Mouse (Mus musculus) megakaryocyte, embryonic 14.5 days (primary cell): ENCODE data around the gene Gm49661. TPM values are rescaled to one million over a fixed set of nuclear protein-coding genes. Genes with fewer than 3 reads are reported as not detected.

Experiments used
- H3K27me3 ChIP-seq: replicated peaks from 2 replicates; pipeline ENCODE3; 2012; ENCODE audit warnings: inconsistent platforms
- H3K36me3 ChIP-seq: replicated peaks from 2 replicates; pipeline ENCODE3; 2012; ENCODE audit warnings: low read length, inconsistent platforms, mixed read lengths
- H3K4me1 ChIP-seq: 2 replicates; pipeline ENCODE4 v1.6.1; 2012; ENCODE audit warnings: inconsistent platforms
- H3K4me3 ChIP-seq: replicated peaks from 2 replicates; pipeline ENCODE3; 2012; ENCODE audit warnings: moderate library complexity, mild to moderate bottlenecking, inconsistent platforms
- H3K9me3 ChIP-seq: 2 replicates; pipeline ENCODE4 v1.6.1; 2012; ENCODE audit warnings: inconsistent platforms
- FLI1 ChIP-seq: IDR thresholded peaks from 2 replicates; pipeline ENCODE4 v1.6.1; 2012; ENCODE audit warnings: low read length, inconsistent platforms, mixed read lengths
- GATA1 ChIP-seq: IDR thresholded peaks from 3 replicates; pipeline ENCODE4 v1.6.1; 2012; ENCODE audit warnings: mixed read lengths, low read length, inconsistent platforms, borderline replicate concordance
- polyA plus RNA-seq: library from polyadenylated mRNA; stranded (reverse); fragments of >175 nt; gene quantifications from 2 replicates; pipeline ENCODE4 v1.2.3, GENCODE M21; 2012; ENCODE audit warnings: low replicate concordance; ENCODE audit not compliant: insufficient read depth

Gm49661 gene
- not detected in 2 replicates for polyA plus RNA-seq

GRCm38 (mm10) chr8:84969241-84970134, at the start of gene Gm49661, which contains the start of the genes Prdx2 and Rnaseh2a:
Gene Gm49661 (minus strand): TSS chr8:84969433.
Gene Prdx2 (plus strand): TSS chr8:84969587.
Gene Rnaseh2a (minus strand): TSS chr8:84969767.
- Histone ChIP-seq H3K4me3 (peak within 1 kb of the TSS; percentile 93), H3K9me3 (no peaks in the 10 kb centered on the region), H3K36me3 (peaks cover 37% of the 10 kb centered on the region), H3K4me1 (peaks cover 90% of the 10 kb centered on the region), H3K27me3 (no peaks in the 10 kb centered on the region)
- TF ChIP-seq GATA1 (no peak), FLI1 (no peak)

- TF ChIP-seq GATA1 (no peak), FLI1 (no peak)
- Histone ChIP-seq H3K4me1 (peaks cover 15% of the 10 kb centered on the region), H3K4me3 (no peak overlapping the region), H3K27me3 (peaks cover 30% of the 10 kb centered on the region), H3K9me3 (no peaks in the 10 kb centered on the region), H3K36me3 (peaks cover 56% of the 10 kb centered on the region)
These were observed 48.0 kb upstream of the Gm49661 start for GRCm38 (mm10) chr8:85017209-85017608.

GRCm38 (mm10) chr8:85016724-85017123, 47.5 kb upstream of the Gm49661 start:
- Histone ChIP-seq H3K36me3 (peaks cover 51% of the 10 kb centered on the region), H3K9me3 (no peaks in the 10 kb centered on the region), H3K4me3 (no peak overlapping the region), H3K27me3 (peaks cover 31% of the 10 kb centered on the region), H3K4me1 (peaks cover 15% of the 10 kb centered on the region)
- no peak for TF ChIP-seq GATA1
- no peak for TF ChIP-seq FLI1

GRCm38 (mm10) chr8:85014431-85014830, 45.2 kb upstream of the Gm49661 start, which contains the start of gene Best2:
Gene Best2 (minus strand): TSS chr8:85014531.
- no peak for TF ChIP-seq FLI1
- no peak for TF ChIP-seq GATA1
- no peaks in the 10 kb centered on the region for H3K9me3 ChIP-seq
- H3K36me3 ChIP-seq = peaks cover 28% of the 10 kb centered on the region
- H3K27me3 ChIP-seq = peaks cover 47% of the 10 kb centered on the region
- peaks cover 26% of the 10 kb centered on the region for H3K4me1 ChIP-seq
- H3K4me3 ChIP-seq = peak within 1 kb of the TSS; percentile 90

- H3K4me1 ChIP-seq = peaks cover 29% of the 10 kb centered on the region
- peak overlapping the region; percentile 90 for H3K4me3 ChIP-seq
- peaks cover 17% of the 10 kb centered on the region for H3K36me3 ChIP-seq
- peaks cover 57% of the 10 kb centered on the region for H3K27me3 ChIP-seq
- TF ChIP-seq FLI1 (no peak), GATA1 (no peak)
- H3K9me3 ChIP-seq = peaks cover 3% of the 10 kb centered on the region; the same call in 1 of the 2 replicates
These were observed 44.1 kb upstream of the Gm49661 start for GRCm38 (mm10) chr8:85013230-85013840.

GRCm38 (mm10) chr8:85011242-85011641, 42.0 kb upstream of the Gm49661 start:
- peaks cover 6% of the 10 kb centered on the region; the same call in 1 of the 2 replicates for H3K9me3 ChIP-seq
- no peak for TF ChIP-seq GATA1
- no peak for TF ChIP-seq FLI1
- peaks cover 72% of the 10 kb centered on the region for H3K27me3 ChIP-seq
- H3K4me1 ChIP-seq = peaks cover 34% of the 10 kb centered on the region
- peak overlapping the region; percentile 78 for H3K4me3 ChIP-seq
- no peaks in the 10 kb centered on the region for H3K36me3 ChIP-seq

- peaks cover 22% of the 10 kb centered on the region for H3K4me1 ChIP-seq
- H3K36me3 ChIP-seq = peaks cover 3% of the 10 kb centered on the region
- peaks cover 6% of the 10 kb centered on the region; the same call in 1 of the 2 replicates for H3K9me3 ChIP-seq
- H3K27me3 ChIP-seq = peaks cover 47% of the 10 kb centered on the region
- H3K4me3 ChIP-seq = no peak overlapping the region
- TF ChIP-seq FLI1 = no peak
- TF ChIP-seq GATA1 = no peak
These were observed 38.5 kb upstream of the Gm49661 start for GRCm38 (mm10) chr8:85007686-85008085.

- no peaks in the 10 kb centered on the region for H3K9me3 ChIP-seq
- H3K4me3 ChIP-seq = peak overlapping the region; percentile 87
- no peak for TF ChIP-seq FLI1
- TF ChIP-seq GATA1 = no peak
- H3K36me3 ChIP-seq = peaks cover 40% of the 10 kb centered on the region
- H3K27me3 ChIP-seq = no peaks in the 10 kb centered on the region
- peaks cover 37% of the 10 kb centered on the region for H3K4me1 ChIP-seq
These were observed 28.5 kb upstream of the Gm49661 start for GRCm38 (mm10) chr8:84997649-84998295.

- Histone ChIP-seq H3K36me3 (peaks cover 36% of the 10 kb centered on the region), H3K4me1 (peaks cover 33% of the 10 kb centered on the region)
These were observed 27.7 kb upstream of the Gm49661 start for GRCm38 (mm10) chr8:84996978-84997377.

GRCm38 (mm10) chr8:84995680-84996079, 26.4 kb upstream of the Gm49661 start:
- no peaks in the 10 kb centered on the region for H3K27me3 ChIP-seq
- H3K9me3 ChIP-seq = no peaks in the 10 kb centered on the region
- no peak overlapping the region for H3K4me3 ChIP-seq
- no peak for TF ChIP-seq GATA1
- TF ChIP-seq FLI1 = no peak
- peaks cover 40% of the 10 kb centered on the region for H3K4me1 ChIP-seq
- peaks cover 31% of the 10 kb centered on the region for H3K36me3 ChIP-seq

More at GRCm38 (mm10) chr8:84996978-84997377, 27.7 kb upstream of the Gm49661 start:
- Histone ChIP-seq H3K27me3 (no peaks in the 10 kb centered on the region), H3K4me3 (no peak overlapping the region), H3K9me3 (no peaks in the 10 kb centered on the region)
- no peak for TF ChIP-seq FLI1
- TF ChIP-seq GATA1 = no peak
